Mouse (Mus musculus): ENCODE results near the gene Oosp2. TPM values are rescaled to one million over a fixed set of nuclear protein-coding genes. Genes with fewer than 3 reads are reported as not detected.

The Oosp2 gene
- polyA plus RNA-seq, 2 experiments: 0.17 to 0.77 TPM

DNA sequence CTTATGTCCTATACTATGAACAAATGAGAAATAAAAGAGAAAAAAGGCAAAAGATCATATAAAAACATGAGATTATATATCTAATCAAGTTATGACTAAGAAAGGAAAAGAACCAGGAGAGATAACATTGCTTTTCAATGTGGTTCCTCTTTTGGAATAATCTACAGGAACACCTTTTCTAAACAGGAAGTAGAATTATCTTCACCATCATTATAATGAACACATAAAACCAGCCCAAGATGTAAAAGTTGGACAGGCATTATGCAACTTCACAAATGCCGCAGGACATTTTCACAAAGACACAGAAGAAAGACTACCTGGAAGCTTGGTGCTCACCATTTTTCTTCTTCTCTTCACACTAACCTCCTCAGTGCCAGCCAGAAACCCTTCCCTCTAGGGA is 47.3 kb downstream of the Oosp2 start:
- Histone ChIP-seq H3K27ac (no peak overlapping the region), H3K36me3 (replicated peaks; ENCODE audit: control insufficient read depth, insufficient read depth, low read depth) (no peaks in the 10 kb centered on the region), H3K4me2 (ENCODE audit: low read depth) (no peak overlapping the region), H3K9ac (replicated peaks) (no peak overlapping the region), H3K27me3 (ENCODE audit: control insufficient read depth, insufficient read depth, low read length) (no peaks in the 10 kb centered on the region), H3K9me3 (ENCODE audit: control insufficient read depth, low read length) (no peaks in the 10 kb centered on the region), H3K4me1 (replicated peaks; ENCODE audit: control insufficient read depth in 2 of 2, insufficient read depth in 2 of 2, low read length in 1 of 2) (peaks cover 9 to 17% of the 10 kb centered on the region in 2 experiments), H3K4me3 (ENCODE audit: insufficient read depth in 1 of 2, low read depth in 2 of 2, low read length in 2 of 2) (no peak overlapping the region)
- DNase-seq (ENCODE audit: low read depth in 3 of 3, low spot score in 3 of 3): no peak
- TF ChIP-seq EP300 (IDR thresholded peaks at IDR 0.05; ENCODE audit: low read depth): no peak
- TF ChIP-seq CTCF (IDR thresholded peaks at IDR 0.05; ENCODE audit: low read depth): no peak
- 18% methylated on average over 1 of the region's 1 CpGs for WGBS (ENCODE audit: insufficient replicate concordance)
- ATAC-seq (ENCODE audit: insufficient read depth): no peak

DNA sequence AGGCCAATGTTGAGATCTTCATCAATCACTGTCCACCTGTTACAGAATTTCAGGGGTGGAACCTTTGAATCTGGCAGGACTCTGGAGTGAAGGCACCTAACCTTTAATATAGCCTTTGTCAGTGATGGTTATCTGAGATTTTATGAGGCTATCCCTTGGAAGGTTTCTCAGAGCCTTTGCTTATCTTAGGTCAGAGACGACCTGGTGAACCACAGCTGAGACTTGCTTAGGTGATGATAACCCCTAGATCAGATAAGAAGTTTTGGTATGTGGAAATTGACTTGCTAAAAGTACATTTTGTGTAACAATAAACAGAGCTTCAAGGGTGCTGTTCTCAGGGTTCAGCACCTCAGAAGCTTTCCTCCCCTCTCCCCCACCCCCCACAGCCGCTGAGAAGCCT is 48.1 kb downstream of the Oosp2 start:
- H3K27me3 ChIP-seq (ENCODE audit: control insufficient read depth, insufficient read depth, low read length): no peaks in the 10 kb centered on the region

DNA sequence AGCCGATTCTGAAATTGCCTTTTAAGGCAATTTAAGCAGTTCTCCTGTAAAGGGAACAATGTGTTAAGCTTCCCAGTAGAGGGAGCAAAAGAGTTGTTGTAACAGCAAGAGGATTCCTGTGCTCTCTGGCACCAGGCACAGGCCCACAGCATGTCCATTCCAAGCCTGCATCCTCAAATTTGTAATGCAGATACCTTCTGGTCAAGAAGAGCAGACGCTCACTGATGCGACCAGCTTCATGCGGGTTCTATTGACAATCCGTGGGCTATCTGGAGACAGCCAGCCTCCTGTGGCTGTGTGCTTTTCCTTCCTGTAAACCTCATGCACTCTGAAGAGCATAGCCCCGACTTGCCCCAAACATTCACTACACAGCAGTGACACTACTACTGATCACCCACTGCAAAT is 48.8 kb downstream of the Oosp2 start:
- ATAC-seq (ENCODE audit: insufficient read depth): no peak
- DNase-seq (ENCODE audit: low read depth in 3 of 3, low spot score in 3 of 3): peak; percentile 16 to 37 (median 32)
- WGBS (ENCODE audit: insufficient replicate concordance): 3% methylated on average over 6 of the region's 6 CpGs
- TF ChIP-seq CTCF (IDR thresholded peaks at IDR 0.05; ENCODE audit: low read depth) (peak; percentile 62), EP300 (IDR thresholded peaks at IDR 0.05; ENCODE audit: low read depth) (no peak)
- H3K9ac ChIP-seq (replicated peaks): no peak overlapping the region
- no peak overlapping the region for H3K4me3 ChIP-seq (ENCODE audit: insufficient read depth in 1 of 2, low read depth in 2 of 2, low read length in 2 of 2)
- H3K4me2 ChIP-seq (ENCODE audit: low read depth): no peak overlapping the region
- peaks cover 2 to 13% of the 10 kb centered on the region in 2 experiments; a peak in 3 of 4 replicates for H3K4me1 ChIP-seq (replicated peaks; ENCODE audit: control insufficient read depth in 2 of 2, insufficient read depth in 2 of 2, low read length in 1 of 2)
- H3K27ac ChIP-seq: no peak overlapping the region
- H3K27me3 ChIP-seq (ENCODE audit: control insufficient read depth, insufficient read depth, low read length): no peaks in the 10 kb centered on the region
- no peaks in the 10 kb centered on the region for H3K36me3 ChIP-seq (replicated peaks; ENCODE audit: control insufficient read depth, insufficient read depth, low read depth)
- no peaks in the 10 kb centered on the region for H3K9me3 ChIP-seq (ENCODE audit: control insufficient read depth, low read length)

More for the DNA sequence above, 48.1 kb downstream of the Oosp2 start:
- Histone ChIP-seq H3K4me2 (ENCODE audit: low read depth) (no peak overlapping the region), H3K36me3 (replicated peaks; ENCODE audit: control insufficient read depth, insufficient read depth, low read depth) (no peaks in the 10 kb centered on the region), H3K27ac (no peak overlapping the region), H3K9ac (replicated peaks) (no peak overlapping the region), H3K9me3 (ENCODE audit: control insufficient read depth, low read length) (no peaks in the 10 kb centered on the region), H3K4me3 (ENCODE audit: insufficient read depth in 1 of 2, low read depth in 2 of 2, low read length in 2 of 2) (no peak overlapping the region), H3K4me1 (replicated peaks; ENCODE audit: control insufficient read depth in 2 of 2, insufficient read depth in 2 of 2, low read length in 1 of 2) (peaks cover 2 to 13% of the 10 kb centered on the region in 2 experiments; a peak in 3 of 4 replicates)
- 20% methylated on average over 2 of the region's 2 CpGs for WGBS (ENCODE audit: insufficient replicate concordance)
- TF ChIP-seq EP300 (IDR thresholded peaks at IDR 0.05; ENCODE audit: low read depth): no peak
- no peak for TF ChIP-seq CTCF (IDR thresholded peaks at IDR 0.05; ENCODE audit: low read depth)
- no peak for DNase-seq (ENCODE audit: low read depth in 3 of 3, low spot score in 3 of 3)
- no peak for ATAC-seq (ENCODE audit: insufficient read depth)

DNA sequence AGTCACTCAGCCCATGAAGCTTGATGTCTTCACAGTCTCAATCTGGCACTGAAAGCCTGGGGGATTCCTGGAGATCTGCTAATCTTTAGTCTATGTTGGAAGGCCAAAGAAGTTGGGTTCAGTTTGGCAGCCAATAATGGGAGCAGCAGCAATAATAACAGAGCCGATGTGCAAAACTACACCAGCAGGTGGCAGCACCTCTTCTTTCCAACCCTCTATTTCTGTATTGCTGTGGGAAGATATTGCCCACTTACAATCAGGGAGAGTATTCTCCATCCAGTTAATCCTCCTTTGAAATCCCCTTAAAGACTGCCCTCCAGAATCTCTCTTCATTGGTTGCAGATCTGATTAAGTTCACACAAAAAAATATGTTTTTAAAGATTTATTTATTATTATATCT is 52.2 kb downstream of the Oosp2 start:
- Histone ChIP-seq H3K36me3 (replicated peaks; ENCODE audit: control insufficient read depth, insufficient read depth, low read depth) (no peaks in the 10 kb centered on the region), H3K9me3 (ENCODE audit: control insufficient read depth, low read length) (no peaks in the 10 kb centered on the region), H3K9ac (replicated peaks) (no peak overlapping the region), H3K4me1 (replicated peaks; ENCODE audit: control insufficient read depth in 2 of 2, insufficient read depth in 2 of 2, low read length in 1 of 2) (peaks cover 0 to 6% of the 10 kb centered on the region in 2 experiments; a peak in 2 of 4 replicates), H3K27me3 (ENCODE audit: control insufficient read depth, insufficient read depth, low read length) (no peaks in the 10 kb centered on the region), H3K4me2 (ENCODE audit: low read depth) (no peak overlapping the region), H3K4me3 (ENCODE audit: insufficient read depth in 1 of 2, low read depth in 2 of 2, low read length in 2 of 2) (no peak overlapping the region), H3K27ac (no peak overlapping the region)
- TF ChIP-seq CTCF (IDR thresholded peaks at IDR 0.05; ENCODE audit: low read depth): peak; percentile 71
- no peak for TF ChIP-seq EP300 (IDR thresholded peaks at IDR 0.05; ENCODE audit: low read depth)
- 0% methylated on average over 1 of the region's 1 CpGs for WGBS (ENCODE audit: insufficient replicate concordance)
- DNase-seq (ENCODE audit: low read depth in 3 of 3, low spot score in 3 of 3) (peak in 1 of 3 experiments; percentile 19), ATAC-seq (ENCODE audit: insufficient read depth) (no peak)

DNA sequence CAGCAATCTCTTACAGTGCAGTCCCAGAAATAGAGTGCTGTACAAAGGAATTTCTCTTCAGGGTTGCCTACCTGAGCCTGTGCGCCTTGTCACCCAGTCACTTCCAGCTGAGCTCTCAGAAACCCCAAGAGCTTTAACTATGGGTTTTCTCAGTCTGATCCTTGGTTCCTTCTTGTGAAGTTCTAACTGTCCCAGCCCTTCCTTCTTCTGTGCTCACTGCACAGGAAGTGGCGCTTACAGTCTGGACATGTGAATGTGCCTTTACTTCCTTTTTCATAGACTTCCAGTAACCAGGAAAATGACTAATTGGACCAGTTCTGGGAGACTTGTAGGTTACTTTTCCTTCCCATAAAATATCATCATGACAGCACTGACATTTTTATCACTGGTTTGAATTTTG is 55.8 kb downstream of the Oosp2 start, which contains the start of gene Ms4a6d:
Ms4a6d (minus strand) TSS at position 247 of the 400 bp plus-strand sequence.
- Histone ChIP-seq H3K4me2 (ENCODE audit: low read depth) (no peak within 1 kb of the TSS), H3K27me3 (ENCODE audit: control insufficient read depth, insufficient read depth, low read length) (no peaks in the 10 kb centered on the region), H3K27ac (no peak within 1 kb of the TSS), H3K9ac (replicated peaks) (no peak within 1 kb of the TSS), H3K36me3 (replicated peaks; ENCODE audit: control insufficient read depth, insufficient read depth, low read depth) (no peaks in the 10 kb centered on the region), H3K4me1 (replicated peaks; ENCODE audit: control insufficient read depth in 2 of 2, insufficient read depth in 2 of 2, low read length in 1 of 2) (0 out of 4 replicates have a peak, but pooled peaks cover 0 to 1% of the 10 kb centered on the region in 2 experiments), H3K4me3 (ENCODE audit: insufficient read depth in 1 of 2, low read depth in 2 of 2, low read length in 2 of 2) (no peak within 1 kb of the TSS), H3K9me3 (ENCODE audit: control insufficient read depth, low read length) (no peaks in the 10 kb centered on the region)
- 52% methylated on average over 2 of the region's 2 CpGs for WGBS (ENCODE audit: insufficient replicate concordance)
- DNase-seq (ENCODE audit: low read depth in 3 of 3, low spot score in 3 of 3) (no peak), ATAC-seq (ENCODE audit: insufficient read depth) (no peak)
- no peak for TF ChIP-seq CTCF (IDR thresholded peaks at IDR 0.05; ENCODE audit: low read depth)
- no peak for TF ChIP-seq EP300 (IDR thresholded peaks at IDR 0.05; ENCODE audit: low read depth)

Measured in liver, embryonic 14.5 days (tissue).